Mouse (Mus musculus) layer of hippocampus, postnatal 25 days (tissue): Measurements from ENCODE around the gene Nusap1. TPM values are rescaled to one million over a fixed set of nuclear protein-coding genes. Genes with fewer than 3 reads are reported as not detected.
"Not testable (repeated sequence)": the region's sequence is repeated elsewhere in the genome, so short reads cannot be mapped to it uniquely, and the experiment has no call there.

Experiments used
- DNase-seq, 2 experiments: peaks; one replicate each; pipeline ENCODE4 v3.0.0; 2022; ENCODE audit warnings: mixed read lengths in 2 of 2, low spot score in 1 of 2; ENCODE audit errors: extremely low spot score in 1 of 2
- total RNA-seq, 2 experiments: library from RNA; stranded (reverse); gene quantifications; 2 replicates each; pipeline ENCODE4 v1.2.3; 2021

The Nusap1 gene
- total RNA-seq, 2 experiments from 2014 or later: 0.63 to 0.89 TPM

- no peak for DNase-seq
These were observed 23.3 kb downstream of the Nusap1 start for GRCm38 (mm10) chr2:119641214-119641912.

- no peak for DNase-seq
These were observed 26.2 kb downstream of the Nusap1 start for GRCm38 (mm10) chr2:119644254-119644653.

GRCm38 (mm10) chr2:119662220-119663182 lies 44.4 kb downstream of the Nusap1 start, which contains the start of gene Ndufaf1:
Gene Ndufaf1, minus strand, starts transcription at chr2:119662827.
- peak; percentile 69 to 77 for DNase-seq

GRCm38 (mm10) chr2:119665744-119666143 lies 47.6 kb downstream of the Nusap1 start:
- DNase-seq: not testable (repeated sequence)

- DNase-seq: no peak
These were observed 50.9 kb downstream of the Nusap1 start for GRCm38 (mm10) chr2:119669010-119669409.

- DNase-seq: peak; percentile 94 to 96
These were observed 56.6 kb downstream of the Nusap1 start, which contains the start of gene Rtf1 for GRCm38 (mm10) chr2:119674525-119675214. Gene Rtf1, plus strand, starts transcription at chr2:119675068.

GRCm38 (mm10) chr2:119675215-119675784 lies 57.2 kb downstream of the Nusap1 start:
- no peak for DNase-seq

GRCm38 (mm10) chr2:119675831-119676230 lies 57.7 kb downstream of the Nusap1 start:
- no peak for DNase-seq

- DNase-seq: no peak
These were observed 65.6 kb downstream of the Nusap1 start for GRCm38 (mm10) chr2:119683706-119684105.

- DNase-seq: no peak
These were observed 74.1 kb downstream of the Nusap1 start for GRCm38 (mm10) chr2:119692003-119692701.

GRCm38 (mm10) chr2:119694826-119695225 lies 76.7 kb downstream of the Nusap1 start:
- DNase-seq: no peak

- DNase-seq: no peak
These were observed 78.0 kb downstream of the Nusap1 start for GRCm38 (mm10) chr2:119696111-119696510.

- DNase-seq: no peak
These were observed 80.4 kb downstream of the Nusap1 start for GRCm38 (mm10) chr2:119698472-119698871.

- DNase-seq: no peak
These were observed 81.9 kb downstream of the Nusap1 start for GRCm38 (mm10) chr2:119699962-119700361.

Other genes with a start within 250 kb of the Nusap1 start
- 10 to 100 TPM; 16.0 to 19.1 TPM for gene Ino80, start 140.6 kb upstream of the Nusap1 start, total RNA-seq
- gene Exd1, start 70.7 kb upstream of the Nusap1 start, total RNA-seq: under 1 TPM; 0.49 to 0.96 TPM
- 100 to 1,000 TPM; 142 to 159 TPM for gene Chp1, start 70.6 kb upstream of the Nusap1 start, total RNA-seq
- under 1 TPM; 0.80 to 0.98 TPM for gene Oip5, start 171 bp downstream of the Nusap1 start, total RNA-seq
- gene Ndufaf1, start 44.5 kb downstream of the Nusap1 start, total RNA-seq: 10 to 100 TPM; 32.0 to 32.1 TPM
- gene Rtf1, start 56.8 kb downstream of the Nusap1 start, total RNA-seq: 10 to 100 TPM; 54.9 to 62.3 TPM
- gene Itpka, start 124.0 kb downstream of the Nusap1 start, total RNA-seq: 100 to 1,000 TPM; 283 to 285 TPM
- 10 to 100 TPM; 10.5 to 12.9 TPM for gene Ltk, start 142.1 kb downstream of the Nusap1 start, total RNA-seq
- 10 to 100 TPM; 18.4 to 19.7 TPM for gene Rpap1, start 169.2 kb downstream of the Nusap1 start, total RNA-seq
- gene Tyro3, start 179.4 kb downstream of the Nusap1 start, total RNA-seq: 10 to 100 TPM; 87.0 to 88.2 TPM